Mouse (Mus musculus) bone marrow macrophage, adult 2 months (primary cell): Measurements from ENCODE around the gene Atp2b1.

ENCODE experiments used
- CTCF ChIP-seq: IDR thresholded peaks from 2 replicates; pipeline ENCODE4 v1.5.1; 2012; ENCODE audit warnings: low read depth, mild to moderate bottlenecking, low read length, moderate library complexity
- POLR2A ChIP-seq: IDR thresholded peaks from 2 replicates; pipeline ENCODE4 v1.6.1; 2012; ENCODE audit warnings: mild to moderate bottlenecking, low read depth, low read length, borderline replicate concordance

DNA sequence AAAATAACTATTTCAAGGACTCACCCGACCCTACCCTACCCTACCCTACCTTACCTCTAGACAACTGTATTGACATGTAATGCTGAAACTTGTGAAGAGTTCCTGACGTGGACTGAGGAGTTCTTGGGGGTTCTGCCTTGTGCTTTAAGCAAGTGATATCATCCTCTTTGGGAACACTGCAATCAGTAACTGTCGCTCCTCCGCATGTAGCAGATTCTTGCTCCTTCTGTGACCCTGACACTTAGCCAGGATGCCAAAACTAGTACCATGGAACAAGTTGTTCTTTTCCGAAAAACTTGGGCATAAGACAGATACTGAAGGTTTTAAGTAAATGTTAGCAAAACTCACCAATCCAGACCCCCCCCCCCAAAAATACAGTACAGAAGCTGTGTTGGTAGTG lies 97.9 kb downstream of the Atp2b1 start:
- TF ChIP-seq POLR2A, result no peak
- no peak for TF ChIP-seq CTCF
